Mouse (Mus musculus) T-helper 1 cell (primary cell): ENCODE data around the gene Hapln2.

Source experiments
- in situ Hi-C: fragments of 300-600 bp; cut with MboI, MseI; formaldehyde crosslinking; loops from one replicate; pipeline ENCODE4 v1.15.1; 2025; ENCODE audit warnings: high pct_unique_total_duplicates

Hapln2 gene

DNA sequence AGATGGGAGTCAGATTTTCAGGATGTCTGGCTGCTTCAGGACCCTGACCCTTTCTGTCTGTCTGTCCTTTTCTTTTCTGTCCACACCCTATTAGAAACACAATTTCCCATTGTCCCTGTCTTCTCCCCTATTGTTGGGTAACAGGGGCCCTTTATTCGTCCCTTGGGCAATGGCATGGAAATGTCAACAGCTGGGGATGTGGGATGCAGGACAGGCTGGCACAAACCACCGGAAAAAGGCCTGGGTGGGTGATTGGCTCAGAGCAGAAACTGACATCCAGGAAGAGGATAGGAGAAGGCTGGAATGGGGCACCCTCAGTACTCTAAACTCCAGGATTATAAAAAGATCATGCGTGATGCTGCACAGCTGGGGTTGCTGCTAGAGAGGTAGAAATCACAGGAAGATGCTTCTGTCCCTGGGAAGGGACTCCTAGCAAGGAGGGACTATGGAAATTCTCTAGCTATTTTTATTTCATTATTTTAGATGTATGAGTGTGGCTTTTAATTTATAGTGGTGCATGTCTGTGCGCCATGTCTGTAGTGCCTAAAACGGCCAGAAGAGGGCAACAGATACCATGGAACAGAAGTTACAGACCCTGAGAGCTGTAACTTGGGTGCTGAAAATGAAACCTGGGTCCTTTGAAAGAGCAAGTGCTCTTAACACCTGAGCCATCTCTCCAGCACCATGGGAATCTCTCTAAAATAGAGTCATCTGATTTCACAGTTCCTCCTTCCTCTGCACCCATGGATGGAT, at the start of gene Hapln2:
Gene Hapln2 (minus strand): TSS at position 150 of the 753 bp plus-strand sequence.
- in situ Hi-C loops, result no loop called here

DNA sequence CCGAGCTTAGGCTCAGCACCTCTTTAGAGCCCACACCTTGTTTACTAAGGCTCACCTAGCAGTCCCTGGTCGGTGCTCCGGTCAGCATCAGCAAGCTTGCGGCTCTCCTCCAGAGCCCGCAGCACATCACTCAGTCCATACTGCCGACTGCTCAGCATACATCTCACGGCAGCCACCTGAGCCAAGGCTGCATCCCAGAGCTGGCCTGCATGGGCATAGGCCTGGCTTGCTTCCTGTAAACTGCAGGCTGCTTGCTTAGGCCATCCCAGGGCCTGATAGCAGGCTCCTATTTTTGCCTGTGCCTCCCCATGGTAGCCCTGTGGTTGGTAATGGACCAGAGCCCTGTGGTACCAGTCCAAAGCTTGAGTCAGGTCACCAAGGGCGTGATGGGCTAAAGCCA, 47.4 kb upstream of the Hapln2 start:
- in situ Hi-C loops, result loop anchor here (5.0 kb wide), 1 partner anchor 72 kb away; the partner anchor contains the start of gene Bcan

DNA sequence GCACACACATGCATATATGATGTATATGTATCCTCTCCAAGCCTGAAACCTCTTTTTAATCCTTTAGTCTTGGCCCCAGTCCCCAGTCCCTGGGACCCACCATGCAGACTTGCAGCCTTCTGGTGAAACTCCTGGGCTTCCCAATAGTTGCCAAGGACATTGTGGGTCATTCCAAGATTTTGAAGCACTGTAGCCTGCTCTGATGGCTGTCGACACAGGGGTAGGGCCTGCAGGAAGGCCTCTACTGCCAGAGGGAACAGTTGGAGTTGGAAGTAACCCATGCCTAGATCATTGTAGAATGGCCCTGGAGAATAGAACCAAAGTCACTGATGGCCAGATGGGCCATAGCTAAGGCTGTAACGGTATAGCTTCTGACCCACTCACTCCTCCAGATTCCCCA, 47.0 kb upstream of the Hapln2 start:
- in situ Hi-C loops, result loop anchor here (5.0 kb wide), 1 partner anchor 72 kb away; the partner anchor contains the start of gene Bcan

DNA sequence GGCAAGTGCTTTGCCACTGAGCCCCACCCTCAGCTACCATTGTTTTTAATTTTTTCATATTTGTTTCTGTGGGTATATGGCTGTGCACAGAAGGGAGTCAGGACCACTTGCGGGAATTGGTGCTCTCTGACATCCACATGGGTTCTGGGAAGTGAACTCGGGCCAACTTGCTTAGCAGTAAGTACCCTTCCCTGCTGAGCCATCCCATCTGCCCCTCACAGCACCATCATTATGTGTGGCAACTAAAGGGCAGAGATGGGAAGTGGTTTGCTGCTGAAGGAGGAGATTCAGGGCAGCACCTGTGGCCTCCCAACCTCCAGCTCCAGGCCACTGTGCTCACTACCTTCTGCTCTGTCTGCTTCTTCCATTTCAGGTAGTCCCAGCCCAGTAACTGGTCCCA, 46.2 kb upstream of the Hapln2 start:
- in situ Hi-C loops, result loop anchor here (5.0 kb wide), 1 partner anchor 71 kb away; the partner anchor contains the start of gene Bcan

DNA sequence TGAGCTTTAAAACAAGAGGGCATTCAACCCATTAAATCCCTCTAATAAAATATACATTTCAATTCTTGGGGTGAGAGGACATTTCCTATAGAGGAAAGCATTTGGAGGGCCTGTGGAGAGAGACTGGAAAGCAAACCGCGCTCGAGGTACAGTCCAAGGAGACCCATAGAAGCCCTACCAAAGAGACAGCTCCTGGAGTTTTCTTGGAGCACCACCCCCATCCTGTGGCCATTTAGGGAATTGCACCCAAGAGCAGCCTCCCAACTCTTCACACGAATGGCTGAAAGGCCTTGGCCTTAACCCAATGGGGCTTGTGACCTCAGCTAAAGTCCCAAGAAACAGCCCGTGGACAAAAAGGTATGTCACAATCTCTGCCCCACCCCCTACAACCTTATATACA, 44.4 kb upstream of the Hapln2 start:
- in situ Hi-C loops, result loop anchor here (5.0 kb wide), 1 partner anchor 69 kb away; the partner anchor contains the start of gene Bcan

DNA sequence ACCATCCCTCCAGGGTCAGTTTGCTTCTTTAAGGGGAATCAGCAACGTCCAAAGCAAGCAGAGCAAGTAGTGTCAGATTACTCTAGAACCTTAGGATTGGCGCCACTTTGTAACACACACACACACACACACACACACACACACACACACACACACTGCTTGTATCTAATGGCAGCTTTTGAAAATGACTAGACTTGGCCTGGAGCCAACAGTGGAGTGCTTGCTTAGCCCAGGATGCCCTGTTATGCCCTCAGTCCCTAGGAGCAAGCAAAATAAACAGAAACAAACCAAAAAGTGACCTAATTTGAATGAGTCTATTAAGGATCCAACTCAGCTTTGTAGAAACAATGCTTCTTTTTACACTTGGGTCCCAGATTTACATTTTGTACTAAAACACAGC, 41.0 kb upstream of the Hapln2 start:
- in situ Hi-C loops, result no loop called here

DNA sequence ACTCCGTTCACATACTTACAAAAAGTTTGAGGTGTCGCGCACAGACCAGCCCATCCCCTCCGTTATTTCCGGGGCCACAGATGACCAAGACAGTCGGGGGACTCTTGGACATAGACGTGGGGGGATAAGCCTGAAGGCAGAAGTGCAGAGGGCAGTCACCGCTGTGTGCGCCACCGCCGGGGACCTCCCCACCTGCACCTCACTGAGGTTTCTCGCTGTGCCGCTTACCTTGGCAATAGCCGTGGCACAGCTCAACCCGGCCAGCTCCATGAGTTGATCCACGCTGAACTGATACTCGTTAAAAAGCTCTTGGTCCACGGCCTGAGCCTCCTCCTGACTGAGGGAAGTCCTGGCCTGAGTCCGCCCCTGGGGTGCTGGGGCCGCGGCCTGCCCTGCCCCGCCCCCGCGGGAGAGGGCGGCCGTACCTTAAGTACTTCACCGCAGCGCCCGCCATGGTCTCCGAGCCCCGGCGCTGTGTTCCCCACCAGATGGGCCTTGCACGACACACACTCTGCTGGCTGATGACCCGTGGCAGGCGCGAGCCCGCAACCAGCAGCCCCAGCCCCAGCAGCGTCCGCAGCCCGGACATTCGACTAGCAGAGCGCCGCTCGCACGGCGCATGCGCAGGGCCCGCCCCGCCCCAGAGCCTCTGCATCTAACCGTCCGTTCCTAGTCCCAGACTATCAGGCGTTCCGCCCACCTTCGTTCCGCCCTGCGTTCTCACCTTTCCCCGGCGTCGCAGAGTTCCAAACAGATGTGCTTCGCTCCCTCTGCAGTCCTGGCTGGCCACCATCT, 30.7 kb upstream of the Hapln2 start, which contains the start of gene Naxe:
Gene Naxe (minus strand): TSS at position 594 of the 795 bp plus-strand sequence.
- in situ Hi-C loops, result no loop called here

DNA sequence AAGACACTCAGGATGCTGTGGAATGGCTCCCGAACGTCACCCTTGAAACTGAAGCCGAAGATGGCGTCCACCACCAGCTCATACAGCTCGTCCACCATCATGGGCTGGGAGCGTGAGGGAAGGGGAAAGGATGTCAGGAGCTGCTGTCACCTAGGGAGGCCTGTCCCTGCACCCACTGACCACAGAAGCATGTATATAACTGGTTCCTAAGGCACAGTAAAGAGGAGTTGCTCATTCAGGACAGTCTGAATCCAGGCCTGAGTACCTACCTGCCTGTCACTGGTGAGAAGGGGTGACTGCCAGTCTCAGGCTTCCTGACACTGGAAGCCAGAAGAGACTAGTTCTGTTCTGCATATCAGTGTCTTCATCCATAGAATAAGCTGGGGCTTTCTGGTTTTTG, 29.6 kb upstream of the Hapln2 start:
- in situ Hi-C loops, result no loop called here

DNA sequence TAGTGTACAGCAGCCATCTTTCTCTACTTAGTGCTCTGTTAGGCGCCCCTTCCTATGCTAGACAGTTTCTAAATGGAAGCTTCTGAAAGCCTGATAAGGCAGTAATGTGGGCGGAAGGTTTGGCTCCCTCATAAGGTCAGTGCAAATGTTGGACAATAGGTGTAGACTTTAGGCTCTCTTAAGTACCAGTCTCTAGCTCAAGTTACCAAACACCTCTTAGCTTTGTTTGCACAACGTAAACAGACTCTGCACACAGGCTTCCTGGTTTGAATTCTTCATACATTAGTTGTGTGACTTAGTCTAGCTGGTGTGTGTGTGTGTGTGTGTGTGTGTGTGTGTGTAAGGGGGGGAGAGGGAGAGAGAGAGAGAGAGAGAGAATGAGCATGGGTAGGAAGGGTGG, 22.1 kb upstream of the Hapln2 start:
- in situ Hi-C loops, result no loop called here

DNA sequence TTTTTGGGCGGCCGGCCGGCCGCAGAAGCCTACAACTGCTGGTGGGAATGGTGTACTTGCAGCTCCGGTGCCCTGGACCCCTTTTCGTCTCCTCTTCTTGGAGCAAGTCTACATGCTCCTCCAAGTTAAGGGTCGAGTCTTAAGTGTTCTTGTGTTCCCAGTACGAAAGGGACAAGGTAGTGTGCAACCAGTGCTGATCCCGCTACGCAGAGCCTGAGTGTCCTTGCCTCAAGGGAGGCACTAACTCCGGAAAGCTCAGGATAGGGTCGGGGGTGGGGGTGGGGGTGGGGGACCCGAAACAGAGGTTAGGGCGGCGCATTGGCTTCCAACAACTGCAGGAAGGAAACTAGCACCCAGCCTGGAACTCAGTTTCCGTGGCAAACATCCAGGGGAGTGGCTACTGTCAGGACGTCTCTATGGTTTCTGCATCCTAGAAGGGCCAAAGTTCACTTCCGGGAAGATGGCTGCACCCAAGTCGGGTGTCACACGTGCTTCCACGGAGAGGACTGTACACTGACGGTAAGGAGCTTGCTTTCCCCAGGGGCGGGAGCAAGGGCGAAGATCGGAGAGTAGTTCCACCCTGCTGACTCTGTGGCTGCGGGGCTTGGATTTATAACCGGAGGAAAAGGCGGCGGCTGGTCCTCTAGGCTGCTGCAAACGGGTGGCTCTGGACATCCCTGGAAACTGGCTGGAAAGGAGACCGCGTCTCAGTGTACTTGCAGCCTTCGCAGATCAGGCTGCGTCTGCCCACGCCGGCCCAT, 15.5 kb upstream of the Hapln2 start, which contains the start of gene Gpatch4:
Gene Gpatch4 (plus strand): TSS at position 448 of the 761 bp plus-strand sequence.
- in situ Hi-C loops, result no loop called here

DNA sequence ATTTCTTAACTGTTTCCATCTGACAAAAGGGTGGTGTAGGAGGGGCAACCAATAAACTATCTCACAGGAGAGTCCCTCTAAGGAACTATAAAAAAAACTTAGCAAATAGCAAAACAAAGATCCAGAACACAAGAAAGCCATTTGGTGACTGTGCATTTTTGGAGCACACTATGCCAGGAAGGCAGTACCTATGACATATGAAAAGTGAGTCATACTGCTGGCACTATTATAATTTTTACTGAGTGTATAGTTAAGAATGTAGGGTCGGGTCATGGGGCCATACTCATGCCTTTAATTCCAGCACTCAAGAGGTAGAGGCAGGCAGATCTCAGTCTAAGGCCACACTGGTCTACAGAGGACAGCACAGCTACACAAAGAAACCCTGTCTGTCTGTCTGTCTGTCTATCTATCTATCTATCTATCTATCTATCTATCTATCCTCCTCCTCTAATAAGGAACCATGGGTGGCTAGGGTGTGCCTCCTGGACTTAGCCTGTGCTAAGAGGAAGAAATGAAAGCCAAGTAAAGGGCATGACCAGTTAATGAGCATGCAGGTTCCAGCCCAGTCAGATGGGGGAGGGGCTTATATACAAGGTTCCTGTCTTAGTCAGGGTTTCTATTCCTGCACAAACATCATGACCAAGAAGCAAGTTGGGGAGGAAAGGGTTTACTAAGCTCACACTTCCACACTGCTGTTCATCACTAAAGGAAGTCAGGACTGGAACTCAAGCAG, 8.3 kb upstream of the Hapln2 start:
- in situ Hi-C loops, result no loop called here

DNA sequence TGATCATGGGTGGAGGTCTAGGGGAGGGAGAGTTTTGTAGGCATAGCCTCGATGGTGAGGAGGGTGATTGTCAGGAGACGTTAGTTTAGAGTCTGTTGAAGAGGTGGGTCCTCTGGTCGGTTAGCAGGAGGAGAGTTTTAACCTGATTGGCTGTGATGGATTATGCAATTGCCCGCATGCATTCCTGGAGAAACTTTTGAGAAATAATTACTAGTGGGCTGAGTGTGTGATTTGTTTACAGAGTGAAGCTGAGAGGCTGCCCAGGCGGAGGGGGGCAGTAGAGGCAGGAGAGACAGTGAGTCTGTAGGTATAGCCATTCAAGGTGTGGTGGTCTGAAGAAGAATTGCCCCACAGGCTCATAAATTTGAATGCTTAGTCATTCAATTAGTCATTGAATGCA, 6.1 kb upstream of the Hapln2 start:
- in situ Hi-C loops, result no loop called here

DNA sequence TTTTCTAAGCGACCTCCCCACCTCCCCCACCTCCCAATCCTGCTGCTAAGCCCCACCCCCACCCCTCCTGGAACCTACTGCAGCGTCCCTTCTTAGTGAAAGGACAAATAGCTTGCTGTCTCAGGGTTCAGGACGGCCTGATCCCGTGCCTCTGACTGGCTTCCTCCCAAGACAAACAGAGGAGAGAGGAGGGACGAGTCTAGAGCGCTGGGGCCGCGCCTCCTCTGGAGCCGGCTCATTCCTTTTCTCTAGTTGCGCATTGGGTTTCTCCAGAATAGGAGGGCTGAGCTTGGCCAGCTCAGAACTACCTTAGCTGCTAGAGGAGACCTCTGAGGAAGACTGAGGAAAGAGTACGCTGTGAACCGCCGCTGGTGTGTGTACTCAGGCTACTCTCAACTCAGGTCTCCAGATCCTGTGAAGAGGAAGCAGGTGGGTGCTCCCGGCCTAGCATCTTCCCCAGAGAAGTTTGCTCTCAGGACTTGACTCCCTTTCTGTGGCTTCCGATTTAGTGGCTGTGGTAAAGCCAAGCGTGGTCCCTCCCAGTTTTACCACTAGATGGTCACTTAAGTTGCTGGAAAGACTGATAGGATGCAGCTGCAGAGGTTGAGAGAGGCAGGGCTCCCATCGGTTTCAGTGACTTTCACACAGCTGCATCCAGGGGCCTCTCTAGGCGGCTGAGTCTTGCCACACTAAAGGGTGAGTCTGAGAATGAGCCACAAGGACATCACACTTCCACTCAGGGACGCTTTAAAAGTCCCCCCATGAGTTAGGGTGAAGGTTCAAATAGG, 3.4 kb upstream of the Hapln2 start:
- in situ Hi-C loops, result no loop called here

DNA sequence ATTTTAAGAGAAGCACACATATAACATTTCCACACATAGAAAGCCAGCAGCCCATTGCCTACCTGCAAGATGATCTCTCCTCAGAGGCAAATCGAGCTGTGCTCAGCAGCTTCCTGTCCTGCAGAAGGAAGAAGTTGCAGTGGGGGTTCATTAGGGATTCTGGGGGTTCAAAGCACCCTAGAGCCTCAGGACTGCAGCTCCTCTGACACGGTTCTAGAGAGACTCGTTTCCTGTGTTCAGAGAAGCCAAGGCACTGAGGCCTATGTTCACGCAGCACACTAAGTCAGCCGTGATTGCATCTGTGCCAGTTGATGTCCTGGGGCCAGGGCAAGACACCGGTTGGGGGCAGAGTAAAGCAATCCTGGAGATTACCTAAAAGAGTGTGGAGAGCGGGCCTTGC, 560 bp downstream of the Hapln2 start:
- in situ Hi-C loops, result no loop called here

DNA sequence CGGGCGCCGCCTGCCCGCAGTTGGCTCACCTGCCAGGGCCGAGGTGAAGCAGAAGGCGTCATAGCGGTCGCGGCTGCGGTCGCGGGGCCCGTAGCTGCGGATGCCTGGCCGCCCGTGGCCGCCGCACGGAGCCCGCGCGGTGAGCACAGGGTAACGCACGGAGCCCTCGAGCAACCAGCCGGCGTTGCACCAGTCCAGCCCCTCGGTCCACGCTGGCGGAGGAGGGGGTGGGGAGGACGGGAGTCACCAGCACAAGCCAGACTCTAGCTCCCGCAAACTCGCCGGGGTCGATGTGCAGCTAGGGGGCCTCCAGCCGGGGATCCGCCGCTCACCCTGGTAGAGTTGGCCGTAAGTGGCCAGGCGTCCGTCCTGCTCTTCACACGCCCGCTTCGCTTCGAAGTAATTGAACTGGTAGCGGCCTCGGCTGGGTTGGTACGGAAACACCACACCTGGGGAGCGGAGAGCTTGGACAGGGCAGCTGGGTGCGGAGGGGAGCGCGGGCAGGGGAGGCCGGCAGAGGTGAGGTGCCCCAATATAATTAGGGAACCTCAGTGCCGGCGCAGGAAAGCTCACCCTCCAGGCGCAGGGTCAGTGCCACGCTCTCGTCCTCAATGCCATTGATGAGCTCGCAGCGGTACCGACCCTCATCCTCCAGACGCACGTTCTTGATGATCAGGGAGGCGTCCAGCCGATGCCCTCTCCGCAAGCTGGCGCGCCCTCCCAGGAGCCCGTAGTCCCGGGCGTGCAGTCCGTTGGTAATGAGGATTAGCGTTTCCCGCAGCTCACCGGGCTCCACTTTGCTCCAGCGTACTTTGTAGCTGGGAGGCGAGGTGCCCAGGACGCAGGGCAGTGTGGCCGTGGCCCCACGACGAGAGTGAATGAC, 4.0 kb downstream of the Hapln2 start:
- in situ Hi-C loops, result no loop called here

DNA sequence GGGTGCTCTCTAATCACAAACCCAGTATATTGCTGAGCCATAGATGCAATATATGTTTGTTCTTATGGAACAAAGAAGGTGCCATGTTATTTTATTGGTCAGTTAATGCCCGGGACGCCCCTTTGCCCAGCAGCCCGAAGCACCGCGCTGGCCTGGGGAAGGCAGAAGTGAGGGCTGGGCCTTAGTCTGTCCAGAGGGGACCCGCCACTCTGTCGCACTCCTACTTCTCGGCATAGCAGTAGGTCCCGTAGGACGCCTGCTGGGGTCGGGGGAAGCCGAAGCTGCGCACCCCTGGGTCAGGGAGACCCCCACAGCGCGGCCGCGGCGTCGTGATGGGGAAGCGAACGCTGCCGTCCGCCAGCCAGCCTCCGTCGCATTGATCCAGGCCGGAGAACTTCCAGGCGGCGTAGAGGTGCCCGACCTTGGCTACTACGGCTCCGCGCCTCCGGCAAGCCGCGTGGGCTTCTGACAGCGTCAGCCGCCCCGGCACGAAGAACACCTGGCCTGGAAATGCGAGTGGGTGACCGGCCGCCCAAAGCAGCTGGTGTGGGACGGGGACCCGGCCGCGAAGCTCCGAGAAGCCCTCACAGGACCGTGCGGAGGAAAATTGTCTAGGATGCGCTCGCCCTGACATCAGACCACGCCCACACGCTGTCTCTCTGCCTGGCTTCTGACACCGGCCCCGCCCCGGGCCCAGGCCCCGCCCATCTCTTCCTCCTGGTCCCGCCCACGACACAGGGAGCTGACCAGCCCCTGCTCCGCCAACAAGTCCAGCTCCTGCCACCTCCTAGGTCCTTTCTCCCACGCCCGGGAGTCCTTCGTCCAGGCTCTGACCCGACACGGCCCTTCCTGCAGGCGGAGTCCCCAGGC, 4.8 kb downstream of the Hapln2 start:
- in situ Hi-C loops, result no loop called here

DNA sequence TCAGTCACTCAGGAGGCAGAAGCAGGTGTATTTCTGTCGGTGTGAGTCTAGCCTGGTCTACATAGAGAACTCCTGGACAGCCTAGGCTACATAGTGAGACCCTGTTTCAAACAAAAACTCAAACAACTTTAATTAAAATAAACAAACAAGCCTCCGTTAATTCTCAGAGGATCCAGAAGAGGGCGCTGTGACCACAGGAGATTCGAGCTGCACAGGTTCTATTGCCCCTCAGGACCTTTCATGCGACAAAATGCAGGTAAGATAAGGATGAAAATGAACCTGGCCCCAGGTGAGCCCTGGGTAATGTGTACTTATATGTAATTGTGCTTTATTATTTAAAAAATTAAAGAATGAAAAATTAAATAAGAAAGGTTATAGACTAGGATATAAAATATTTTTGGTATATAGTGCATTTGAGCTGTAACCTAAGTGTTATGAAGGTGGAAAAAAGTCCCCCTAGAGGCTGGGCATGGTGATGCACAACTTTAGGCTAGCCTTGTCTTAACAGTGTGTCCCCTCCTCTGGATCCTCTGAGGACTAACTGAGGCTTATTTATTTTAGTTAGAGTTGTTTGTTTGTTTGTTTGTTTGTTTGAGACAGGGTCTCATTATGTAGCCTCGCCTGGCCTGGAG, 16.6 kb downstream of the Hapln2 start:
- in situ Hi-C loops, result no loop called here
